Mouse (Mus musculus): ENCODE measurements at regions not wholly inside any gene's neighbourhood (a gene's known extent, or its start where the extent isn't known, plus 50 kb on each side); places are given as distances from the start of the nearest gene placed in this dataset.

GRCm38 (mm10) chr10:99937921-99938618 is 77.4 kb upstream of the Kitl start:
- Histone ChIP-seq H3K27ac (replicated peaks in 1 of 2; ENCODE audit: control insufficient read depth in 1 of 2, insufficient read depth in 1 of 2, low read depth in 2 of 2, low read length in 2 of 2) (no peak overlapping the region), H3K4me3 (ENCODE audit: control insufficient read depth in 1 of 2, insufficient read depth in 1 of 2, low read depth in 1 of 2, low read length in 2 of 2) (no peak overlapping the region), H3K4me1 (ENCODE audit: control insufficient read depth in 2 of 2, insufficient read depth in 2 of 2, low read length in 2 of 2) (no peaks in the 10 kb centered on the region), H3K4me2 (ENCODE audit: low read length) (no peak overlapping the region), H3K9ac (ENCODE audit: low read length) (no peak overlapping the region), H3K27me3 (ENCODE audit: control insufficient read depth, insufficient read depth, low read length) (no peaks in the 10 kb centered on the region), H3K36me3 (ENCODE audit: control insufficient read depth, insufficient read depth, low read length) (no peaks in the 10 kb centered on the region), H3K9me3 (ENCODE audit: control insufficient read depth, low read length) (no peaks in the 10 kb centered on the region)
- whole genome bisulfite sequencing, result 76% methylated on average over 1 of the region's 1 CpGs
- no peak for ATAC-seq (ENCODE audit: insufficient number of reproducible peaks, insufficient read depth, low FRiP score, low read depth)

- no peaks in the 10 kb centered on the region for H3K36me3 ChIP-seq (ENCODE audit: control insufficient read depth, insufficient read depth, low read length)
- H3K9ac ChIP-seq (ENCODE audit: low read length), result no peak overlapping the region
- no peaks in the 10 kb centered on the region for H3K27me3 ChIP-seq (ENCODE audit: control insufficient read depth, insufficient read depth, low read length)
- no peaks in the 10 kb centered on the region for H3K9me3 ChIP-seq (ENCODE audit: control insufficient read depth, low read length)
- 78% methylated on average over 6 of the region's 6 CpGs for WGBS
- no peak overlapping the region for H3K27ac ChIP-seq (replicated peaks in 1 of 2; ENCODE audit: control insufficient read depth in 1 of 2, insufficient read depth in 1 of 2, low read depth in 2 of 2, low read length in 2 of 2)
- H3K4me2 ChIP-seq (ENCODE audit: low read length), result no peak overlapping the region
- H3K4me3 ChIP-seq (ENCODE audit: control insufficient read depth in 1 of 2, insufficient read depth in 1 of 2, low read depth in 1 of 2, low read length in 2 of 2), result no peak overlapping the region
- ATAC-seq (ENCODE audit: insufficient number of reproducible peaks, insufficient read depth, low FRiP score, low read depth), result no peak
- H3K4me1 ChIP-seq (ENCODE audit: control insufficient read depth in 2 of 2, insufficient read depth in 2 of 2, low read length in 2 of 2), result peaks cover 0 to 5% of the 10 kb centered on the region in 2 experiments; a peak in 1 of 4 replicates
These were observed 86.2 kb upstream of the Kitl start for GRCm38 (mm10) chr10:99929191-99929590.

- Histone ChIP-seq H3K9ac (ENCODE audit: low read length) (no peak overlapping the region), H3K27ac (replicated peaks in 1 of 2; ENCODE audit: control insufficient read depth in 1 of 2, insufficient read depth in 1 of 2, low read depth in 2 of 2, low read length in 2 of 2) (no peak overlapping the region), H3K4me3 (ENCODE audit: control insufficient read depth in 1 of 2, insufficient read depth in 1 of 2, low read depth in 1 of 2, low read length in 2 of 2) (no peak overlapping the region), H3K4me1 (ENCODE audit: control insufficient read depth in 2 of 2, insufficient read depth in 2 of 2, low read length in 2 of 2) (peaks cover 0 to 5% of the 10 kb centered on the region in 2 experiments; a peak in 1 of 4 replicates), H3K36me3 (ENCODE audit: control insufficient read depth, insufficient read depth, low read length) (no peaks in the 10 kb centered on the region), H3K4me2 (ENCODE audit: low read length) (no peak overlapping the region), H3K9me3 (ENCODE audit: control insufficient read depth, low read length) (no peaks in the 10 kb centered on the region), H3K27me3 (ENCODE audit: control insufficient read depth, insufficient read depth, low read length) (no peaks in the 10 kb centered on the region)
- ATAC-seq (ENCODE audit: insufficient number of reproducible peaks, insufficient read depth, low FRiP score, low read depth), result no peak
- WGBS, result 78% methylated on average over 7 of the region's 7 CpGs
These were observed 87.5 kb upstream of the Kitl start for GRCm38 (mm10) chr10:99927913-99928312.

DNA sequence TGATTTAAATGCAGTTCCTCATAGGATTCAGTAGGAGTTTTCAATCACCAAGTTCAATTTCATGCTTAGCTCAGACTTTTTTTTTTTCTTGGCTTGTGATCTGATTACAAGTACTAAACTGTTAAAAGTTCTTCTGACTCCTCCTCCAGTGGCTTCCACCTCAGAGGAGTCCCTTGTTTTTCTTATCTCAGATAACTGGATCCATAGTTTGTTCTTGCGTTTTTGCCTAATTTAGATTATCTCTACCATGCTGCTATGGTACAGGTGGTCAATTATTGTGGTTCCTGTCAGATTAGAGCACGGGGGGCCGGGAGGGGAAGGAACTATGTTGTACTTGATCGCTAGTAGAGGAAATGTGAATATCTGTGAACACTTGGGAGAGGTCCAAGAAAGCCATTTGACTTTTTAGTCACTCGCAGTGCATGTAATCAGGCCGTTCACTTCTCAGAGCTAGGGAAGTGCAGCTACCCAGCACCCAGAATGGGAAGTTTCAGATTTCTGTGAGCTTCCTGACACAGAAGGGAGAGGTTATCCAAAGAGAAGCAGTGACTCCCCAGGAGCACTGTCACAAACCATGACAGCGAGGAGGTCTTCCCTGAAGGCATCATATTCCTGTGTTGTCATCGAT is 89.0 kb upstream of the Kitl start:
- Histone ChIP-seq H3K36me3 (ENCODE audit: control insufficient read depth, insufficient read depth, low read length) (no peaks in the 10 kb centered on the region), H3K4me2 (ENCODE audit: low read length) (0 out of 2 replicates have a peak overlapping the region, but pooled peaks have one; percentile 13), H3K27ac (replicated peaks in 1 of 2; ENCODE audit: control insufficient read depth in 1 of 2, insufficient read depth in 1 of 2, low read depth in 2 of 2, low read length in 2 of 2) (no peak overlapping the region), H3K4me3 (ENCODE audit: control insufficient read depth in 1 of 2, insufficient read depth in 1 of 2, low read depth in 1 of 2, low read length in 2 of 2) (no peak overlapping the region), H3K9me3 (ENCODE audit: control insufficient read depth, low read length) (no peaks in the 10 kb centered on the region), H3K27me3 (ENCODE audit: control insufficient read depth, insufficient read depth, low read length) (no peaks in the 10 kb centered on the region), H3K9ac (ENCODE audit: low read length) (no peak overlapping the region), H3K4me1 (ENCODE audit: control insufficient read depth in 2 of 2, insufficient read depth in 2 of 2, low read length in 2 of 2) (peaks cover 0 to 5% of the 10 kb centered on the region in 2 experiments; a peak in 1 of 4 replicates)
- no peak for ATAC-seq (ENCODE audit: insufficient number of reproducible peaks, insufficient read depth, low FRiP score, low read depth)
- WGBS, result 34% methylated on average over 8 of the region's 8 CpGs

- H3K9me3 ChIP-seq (ENCODE audit: control insufficient read depth, low read length), result no peaks in the 10 kb centered on the region
- ATAC-seq (ENCODE audit: insufficient number of reproducible peaks, insufficient read depth, low FRiP score, low read depth), result no peak
- H3K4me1 ChIP-seq (ENCODE audit: control insufficient read depth in 2 of 2, insufficient read depth in 2 of 2, low read length in 2 of 2), result peaks cover 2 to 5% of the 10 kb centered on the region in 2 experiments; a peak in 1 of 4 replicates
- H3K9ac ChIP-seq (ENCODE audit: low read length), result no peak overlapping the region
- no peak overlapping the region for H3K27ac ChIP-seq (replicated peaks in 1 of 2; ENCODE audit: control insufficient read depth in 1 of 2, insufficient read depth in 1 of 2, low read depth in 2 of 2, low read length in 2 of 2)
- no peak overlapping the region for H3K4me2 ChIP-seq (ENCODE audit: low read length)
- H3K4me3 ChIP-seq (ENCODE audit: control insufficient read depth in 1 of 2, insufficient read depth in 1 of 2, low read depth in 1 of 2, low read length in 2 of 2), result no peak overlapping the region
- no peaks in the 10 kb centered on the region for H3K27me3 ChIP-seq (ENCODE audit: control insufficient read depth, insufficient read depth, low read length)
- H3K36me3 ChIP-seq (ENCODE audit: control insufficient read depth, insufficient read depth, low read length), result no peaks in the 10 kb centered on the region
- WGBS, result 76% methylated on average over 3 of the region's 3 CpGs
These were observed 90.9 kb upstream of the Kitl start for GRCm38 (mm10) chr10:99924541-99924940.

DNA sequence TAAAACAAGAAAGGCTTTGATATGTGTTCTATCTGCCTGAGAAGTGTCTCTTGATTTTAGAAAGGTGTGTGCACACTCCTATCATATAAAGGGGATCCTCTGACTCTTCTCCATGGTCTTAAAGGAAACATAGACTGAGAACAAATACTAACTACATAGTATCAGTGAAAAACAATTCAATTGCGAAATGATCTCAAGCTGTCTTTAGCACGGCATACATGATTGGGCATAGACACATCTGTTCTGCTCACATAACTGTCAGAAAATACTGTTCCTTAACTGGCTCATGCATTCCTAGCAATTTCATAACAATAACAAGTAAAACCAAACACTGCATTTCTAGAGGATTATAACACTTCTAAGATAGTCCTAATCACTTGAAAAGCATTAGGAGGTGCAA is 95.5 kb upstream of the Kitl start:
- ATAC-seq (ENCODE audit: insufficient number of reproducible peaks, insufficient read depth, low FRiP score, low read depth), result no peak
- Histone ChIP-seq H3K27me3 (ENCODE audit: control insufficient read depth, insufficient read depth, low read length) (no peaks in the 10 kb centered on the region), H3K4me1 (ENCODE audit: control insufficient read depth in 2 of 2, insufficient read depth in 2 of 2, low read length in 2 of 2) (0 out of 4 replicates have a peak, but pooled peaks cover 0 to 2% of the 10 kb centered on the region in 2 experiments), H3K4me3 (ENCODE audit: control insufficient read depth in 1 of 2, insufficient read depth in 1 of 2, low read depth in 1 of 2, low read length in 2 of 2) (no peak overlapping the region), H3K36me3 (ENCODE audit: control insufficient read depth, insufficient read depth, low read length) (no peaks in the 10 kb centered on the region), H3K9ac (ENCODE audit: low read length) (no peak overlapping the region), H3K27ac (replicated peaks in 1 of 2; ENCODE audit: control insufficient read depth in 1 of 2, insufficient read depth in 1 of 2, low read depth in 2 of 2, low read length in 2 of 2) (no peak overlapping the region), H3K9me3 (ENCODE audit: control insufficient read depth, low read length) (no peaks in the 10 kb centered on the region), H3K4me2 (ENCODE audit: low read length) (no peak overlapping the region)
- WGBS, result 87% methylated on average over 2 of the region's 2 CpGs

DNA sequence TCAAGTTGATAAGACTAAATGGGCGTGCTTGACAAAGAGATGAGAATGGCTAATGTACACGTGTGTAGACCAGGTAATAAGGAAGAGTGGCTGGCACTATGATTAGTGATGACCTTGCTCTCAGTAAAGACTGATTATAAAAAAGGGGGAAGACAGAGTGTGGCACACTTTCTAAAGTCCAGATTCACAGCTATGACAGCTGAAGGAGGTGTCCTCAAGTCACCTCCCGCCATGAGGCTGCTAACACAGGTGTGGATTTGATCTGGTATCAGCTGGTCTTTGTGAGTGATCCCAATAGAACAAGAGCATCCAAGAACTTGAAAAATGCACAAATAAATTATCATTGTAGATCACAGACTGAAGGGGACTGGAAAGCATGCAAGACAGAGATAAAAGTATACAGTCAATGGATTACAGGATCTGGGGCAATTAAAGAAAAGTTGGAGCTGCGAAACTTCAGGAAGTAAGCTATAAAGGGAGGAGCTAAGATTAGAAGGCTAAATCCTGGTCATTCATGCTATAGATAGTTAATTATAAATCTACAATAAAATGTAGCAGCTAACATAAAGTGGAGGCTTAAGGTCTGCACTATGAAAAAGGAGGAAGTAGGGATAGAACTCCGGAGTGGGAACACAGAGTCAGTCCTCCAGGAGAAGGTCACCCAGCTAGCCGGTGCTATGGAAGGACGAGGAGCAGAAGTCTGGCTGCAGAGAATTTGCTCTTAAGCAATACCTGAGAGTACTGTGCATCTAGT is 96.7 kb upstream of the Kitl start:
- no peak overlapping the region for H3K9ac ChIP-seq (ENCODE audit: low read length)
- WGBS, result 84% methylated on average over 7 of the region's 7 CpGs
- ATAC-seq (ENCODE audit: insufficient number of reproducible peaks, insufficient read depth, low FRiP score, low read depth), result no peak
- no peak overlapping the region for H3K4me3 ChIP-seq (ENCODE audit: control insufficient read depth in 1 of 2, insufficient read depth in 1 of 2, low read depth in 1 of 2, low read length in 2 of 2)
- H3K4me1 ChIP-seq (ENCODE audit: control insufficient read depth in 2 of 2, insufficient read depth in 2 of 2, low read length in 2 of 2), result peaks cover 0 to 4% of the 10 kb centered on the region in 2 experiments; a peak in 1 of 4 replicates
- no peak overlapping the region for H3K27ac ChIP-seq (replicated peaks in 1 of 2; ENCODE audit: control insufficient read depth in 1 of 2, insufficient read depth in 1 of 2, low read depth in 2 of 2, low read length in 2 of 2)
- no peak overlapping the region for H3K4me2 ChIP-seq (ENCODE audit: low read length)
- H3K9me3 ChIP-seq (ENCODE audit: control insufficient read depth, low read length), result no peaks in the 10 kb centered on the region
- H3K27me3 ChIP-seq (ENCODE audit: control insufficient read depth, insufficient read depth, low read length), result no peaks in the 10 kb centered on the region
- no peaks in the 10 kb centered on the region for H3K36me3 ChIP-seq (ENCODE audit: control insufficient read depth, insufficient read depth, low read length)

Measured in heart, embryonic 14.5 days (tissue).